Mouse (Mus musculus) gonadal fat pad, adult 2 months (tissue): ENCODE data around the gene Setdb2. TPM values are rescaled to one million over a fixed set of nuclear protein-coding genes. Genes with fewer than 3 reads are reported as not detected.

Experiments
- DNase-seq: peaks from one replicate; pipeline ENCODE4 v3.0.0-alpha.2; 2012; ENCODE audit warnings: low read depth
- polyA plus RNA-seq: library from polyadenylated mRNA; depleted of rRNA; stranded (reverse); fragments of >200 nt; gene quantifications from 2 replicates; pipeline ENCODE4 v1.2.3, GENCODE M21; 2012; rRNA removed

The Setdb2 gene
- polyA plus RNA-seq, 1 experiment = 5.1 TPM

- no peak for DNase-seq
These were observed 70.2 kb downstream of the Setdb2 start for GRCm38 (mm10) chr14:59370348-59371068.

- DNase-seq = no peak
These were observed 74.1 kb downstream of the Setdb2 start for GRCm38 (mm10) chr14:59366386-59367105.

- no peak for DNase-seq
These were observed 75.4 kb downstream of the Setdb2 start, which contains the start of gene Phf11d for GRCm38 (mm10) chr14:59365244-59365644. Phf11d (minus strand) TSS chr14:59365470.

Other genes starting within 250 kb of the Setdb2 start
- gene Rcbtb1, start 239.7 kb downstream of the Setdb2 start, polyA plus RNA-seq = 21.8 and 29.0 TPM in 2 replicates
- not detected in 2 replicates for gene Gm6904, start 180.7 kb downstream of the Setdb2 start, polyA plus RNA-seq
- gene Phf11a, start 143.4 kb downstream of the Setdb2 start, polyA plus RNA-seq = 0.34 and 0.62 TPM in 2 replicates
- gene Phf11b, start 99.5 kb downstream of the Setdb2 start, polyA plus RNA-seq = 0.55 and 0.70 TPM in 2 replicates
- gene Phf11d, start 75.4 kb downstream of the Setdb2 start, polyA plus RNA-seq = 4.2 and 7.1 TPM in 2 replicates
- 0.34 and 0.48 TPM in 2 replicates for gene Phf11c, start 45.5 kb downstream of the Setdb2 start, polyA plus RNA-seq
- 16.8 and 17.7 TPM in 2 replicates for gene Cab39l, start 88 bp upstream of the Setdb2 start, polyA plus RNA-seq
- 5.0 and 9.4 TPM in 2 replicates for gene Cdadc1, start 157.1 kb upstream of the Setdb2 start, polyA plus RNA-seq
- 19.0 and 24.7 TPM in 2 replicates for gene Shisa2, start 184.4 kb upstream of the Setdb2 start, polyA plus RNA-seq